Mouse (Mus musculus) hindbrain, embryonic 10.5 days (tissue): ENCODE measurements around the gene Pcnx. TPM values are rescaled to one million over a fixed set of nuclear protein-coding genes. Genes with fewer than 3 reads are reported as not detected.

Experiments
- DNase-seq: peaks from one replicate; pipeline ENCODE4 v3.0.0-alpha.2; 2017; ENCODE audit warnings: low spot score
- H3K27ac ChIP-seq: fragments of 300-500 bp; sonication (generic); 2 replicates; pipeline ENCODE4 v1.5.1; 2016; ENCODE audit warnings: mild to moderate bottlenecking, moderate library complexity
- H3K27me3 ChIP-seq: fragments of 300-500 bp; sonication (generic); 2 replicates; pipeline ENCODE4 v1.6.1; 2016; ENCODE audit warnings: mild to moderate bottlenecking; ENCODE audit not compliant: poor library complexity, insufficient read depth, severe bottlenecking
- H3K36me3 ChIP-seq: fragments of 300-500 bp; sonication (generic); 2 replicates; pipeline ENCODE4 v1.6.1; 2016; ENCODE audit warnings: mild to moderate bottlenecking, moderate library complexity
- H3K4me1 ChIP-seq: fragments of 300-500 bp; sonication (generic); replicated peaks from 2 replicates; pipeline ENCODE4 v1.6.1; 2016; ENCODE audit warnings: mild to moderate bottlenecking
- H3K4me3 ChIP-seq: fragments of 300-500 bp; sonication (generic); 2 replicates; pipeline ENCODE4 v1.5.1; 2016; ENCODE audit warnings: mild to moderate bottlenecking, moderate library complexity
- H3K9me3 ChIP-seq: fragments of 300-500 bp; sonication (generic); 2 replicates; pipeline ENCODE4 v1.6.1; 2016; ENCODE audit warnings: mild to moderate bottlenecking, moderate library complexity
- WGBS: fragments of 180-500 bp; shearing (Covaris S2); methylation state at CpG from one replicate; pipeline ENCODE4 v1.1.7; 2016; 5-methylcytosine and 5-hydroxymethylcytosine counted together
- polyA plus RNA-seq: library from polyadenylated mRNA; unstranded; fragments of >200 nt; fragmentation: Nextera tagmentation; extraction: Ambion mirVana; gene quantifications from 2 replicates; pipeline ENCODE4 v1.2.1, GENCODE M21; 2016

Pcnx gene
- polyA plus RNA-seq, 1 experiment from 2014 or later = 8.9 TPM

- WGBS = 71% methylated on average over 5 of the region's 5 CpGs
- no peaks in the 10 kb centered on the region for H3K9me3 ChIP-seq
These were observed 22.4 kb upstream of the Pcnx start for GRCm38 (mm10) chr12:81837463-81837862.

GRCm38 (mm10) chr12:81839663-81840062, 20.2 kb upstream of the Pcnx start:
- 93% methylated on average over 5 of the region's 5 CpGs for WGBS
- H3K4me3 ChIP-seq = no peak overlapping the region
- H3K27me3 ChIP-seq = peaks cover 9% of the 10 kb centered on the region
- no peaks in the 10 kb centered on the region for H3K36me3 ChIP-seq
- DNase-seq = no peak
- no peaks in the 10 kb centered on the region for H3K9me3 ChIP-seq
- H3K27ac ChIP-seq = no peak overlapping the region
- H3K4me1 ChIP-seq = peaks cover 5% of the 10 kb centered on the region

More at GRCm38 (mm10) chr12:81837463-81837862, 22.4 kb upstream of the Pcnx start:
- H3K4me1 ChIP-seq = peaks cover 6% of the 10 kb centered on the region; the same call in 1 of the 2 replicates
- H3K27ac ChIP-seq = no peak overlapping the region
- H3K27me3 ChIP-seq = no peaks in the 10 kb centered on the region
- no peak overlapping the region for H3K4me3 ChIP-seq
- DNase-seq = no peak
- H3K36me3 ChIP-seq = no peaks in the 10 kb centered on the region

GRCm38 (mm10) chr12:81841046-81841445, 18.8 kb upstream of the Pcnx start:
- H3K9me3 ChIP-seq = no peaks in the 10 kb centered on the region
- peaks cover 15% of the 10 kb centered on the region for H3K27me3 ChIP-seq
- no peak for DNase-seq
- 86% methylated on average over 5 of the region's 5 CpGs for WGBS
- no peak overlapping the region for H3K27ac ChIP-seq
- peaks cover 18% of the 10 kb centered on the region for H3K4me1 ChIP-seq
- no peaks in the 10 kb centered on the region for H3K36me3 ChIP-seq
- H3K4me3 ChIP-seq = no peak overlapping the region

GRCm38 (mm10) chr12:81843501-81843900, 16.3 kb upstream of the Pcnx start:
- no peak for DNase-seq
- no peak overlapping the region for H3K4me3 ChIP-seq
- peaks cover 20% of the 10 kb centered on the region for H3K27me3 ChIP-seq
- H3K27ac ChIP-seq = no peak overlapping the region
- peaks cover 20% of the 10 kb centered on the region for H3K4me1 ChIP-seq
- H3K36me3 ChIP-seq = no peaks in the 10 kb centered on the region
- WGBS = 79% methylated on average over 5 of the region's 5 CpGs
- H3K9me3 ChIP-seq = no peaks in the 10 kb centered on the region

- H3K4me3 ChIP-seq = peak overlapping the region; percentile 36
- H3K4me1 ChIP-seq = peaks cover 20% of the 10 kb centered on the region
- DNase-seq = no peak
- H3K36me3 ChIP-seq = no peaks in the 10 kb centered on the region
- H3K9me3 ChIP-seq = no peaks in the 10 kb centered on the region
- WGBS = 52% methylated on average over 13 of the region's 13 CpGs
- H3K27me3 ChIP-seq = peaks cover 20% of the 10 kb centered on the region
- 0 out of 2 replicates have a peak overlapping the region, but pooled peaks have one; percentile 12 for H3K27ac ChIP-seq
These were observed 15.3 kb upstream of the Pcnx start for GRCm38 (mm10) chr12:81844572-81844971.

- DNase-seq = peak; percentile 35
- Histone ChIP-seq H3K4me3 (peak overlapping the region; percentile 36), H3K36me3 (no peaks in the 10 kb centered on the region)
These were observed 14.8 kb upstream of the Pcnx start for GRCm38 (mm10) chr12:81844981-81845380.

GRCm38 (mm10) chr12:81849629-81850028, 10.2 kb upstream of the Pcnx start:
- Histone ChIP-seq H3K9me3 (no peaks in the 10 kb centered on the region), H3K4me3 (no peak overlapping the region), H3K27ac (no peak overlapping the region), H3K4me1 (peaks cover 15% of the 10 kb centered on the region), H3K27me3 (peaks cover 15% of the 10 kb centered on the region), H3K36me3 (no peaks in the 10 kb centered on the region)
- WGBS = 85% methylated on average over 8 of the region's 8 CpGs
- no peak for DNase-seq

More at GRCm38 (mm10) chr12:81844981-81845380, 14.8 kb upstream of the Pcnx start:
- Histone ChIP-seq H3K4me1 (peaks cover 20% of the 10 kb centered on the region), H3K27ac (0 out of 2 replicates have a peak overlapping the region, but pooled peaks have one; percentile 12), H3K27me3 (peaks cover 20% of the 10 kb centered on the region), H3K9me3 (no peaks in the 10 kb centered on the region)
- 18% methylated on average over 14 of the region's 14 CpGs for WGBS

- no peak overlapping the region for H3K4me3 ChIP-seq
- H3K9me3 ChIP-seq = no peaks in the 10 kb centered on the region
- H3K4me1 ChIP-seq = peaks cover 8% of the 10 kb centered on the region; the same call in 1 of the 2 replicates
- no peaks in the 10 kb centered on the region for H3K36me3 ChIP-seq
- peaks cover 17% of the 10 kb centered on the region; the same call in 1 of the 2 replicates for H3K27me3 ChIP-seq
- no peak for DNase-seq
- no peak overlapping the region for H3K27ac ChIP-seq
- WGBS = 86% methylated on average over 2 of the region's 2 CpGs
These were observed 7.3 kb upstream of the Pcnx start for GRCm38 (mm10) chr12:81852551-81852950.

- no peak for DNase-seq
- Histone ChIP-seq H3K4me1 (peaks cover 12% of the 10 kb centered on the region), H3K27ac (no peak overlapping the region), H3K27me3 (peaks cover 14% of the 10 kb centered on the region), H3K9me3 (no peaks in the 10 kb centered on the region), H3K4me3 (no peak overlapping the region), H3K36me3 (no peaks in the 10 kb centered on the region)
- 89% methylated on average over 14 of the region's 14 CpGs for WGBS
These were observed 6.8 kb upstream of the Pcnx start for GRCm38 (mm10) chr12:81852977-81853376.

GRCm38 (mm10) chr12:81853543-81853942, 6.3 kb upstream of the Pcnx start:
- no peak for DNase-seq
- Histone ChIP-seq H3K9me3 (no peaks in the 10 kb centered on the region), H3K27ac (no peak overlapping the region), H3K27me3 (peaks cover 15% of the 10 kb centered on the region), H3K4me3 (no peak overlapping the region), H3K36me3 (no peaks in the 10 kb centered on the region), H3K4me1 (peaks cover 14% of the 10 kb centered on the region)
- 86% methylated on average over 9 of the region's 9 CpGs for WGBS

- Histone ChIP-seq H3K4me3 (no peak overlapping the region), H3K27ac (no peak overlapping the region), H3K9me3 (no peaks in the 10 kb centered on the region), H3K36me3 (no peaks in the 10 kb centered on the region), H3K27me3 (peaks cover 20% of the 10 kb centered on the region), H3K4me1 (peaks cover 14% of the 10 kb centered on the region)
- DNase-seq = no peak
- 83% methylated on average over 8 of the region's 8 CpGs for WGBS
These were observed 4.8 kb upstream of the Pcnx start for GRCm38 (mm10) chr12:81855031-81855430.

- WGBS = 55% methylated on average over 4 of the region's 4 CpGs
- no peak overlapping the region for H3K4me3 ChIP-seq
These were observed 3.1 kb upstream of the Pcnx start for GRCm38 (mm10) chr12:81856696-81857095.

GRCm38 (mm10) chr12:81857251-81857650, 2.6 kb upstream of the Pcnx start:
- Histone ChIP-seq H3K27me3 (peaks cover 20% of the 10 kb centered on the region), H3K9me3 (no peaks in the 10 kb centered on the region), H3K27ac (no peak overlapping the region), H3K4me1 (peaks cover 32% of the 10 kb centered on the region), H3K36me3 (no peaks in the 10 kb centered on the region), H3K4me3 (no peak overlapping the region)
- no peak for DNase-seq
- WGBS = 39% methylated on average over 4 of the region's 4 CpGs

More at GRCm38 (mm10) chr12:81856696-81857095, 3.1 kb upstream of the Pcnx start:
- H3K27ac ChIP-seq = no peak overlapping the region
- no peaks in the 10 kb centered on the region for H3K9me3 ChIP-seq
- H3K27me3 ChIP-seq = peaks cover 20% of the 10 kb centered on the region
- H3K4me1 ChIP-seq = peaks cover 27% of the 10 kb centered on the region
- H3K36me3 ChIP-seq = no peaks in the 10 kb centered on the region
- no peak for DNase-seq
